Mouse (Mus musculus) gastrocnemius, postnatal 4 days (tissue): ENCODE data around the gene Dab2ip. TPM values are rescaled to one million over a fixed set of nuclear protein-coding genes. Genes with fewer than 3 reads are reported as not detected.

Experiments used
- total RNA-seq, 2 experiments: library from RNA; stranded (reverse); gene quantifications; 2 replicates each; pipeline ENCODE4 v1.2.3; 2021

The Dab2ip gene
- total RNA-seq, 2 experiments from 2014 or later = 72.7 to 80.4 TPM

Other genes with a start within 250 kb of the Dab2ip start
- gene Stom, start 221.3 kb upstream of the Dab2ip start, total RNA-seq = 10 to 100 TPM; 34.1 to 50.4 TPM
- not detected for gene 4930568D16Rik, start 190.5 kb upstream of the Dab2ip start, total RNA-seq
- gene 4930402F06Rik, start 161.1 kb upstream of the Dab2ip start, total RNA-seq = not detected
- 10 to 100 TPM; 21.0 to 25.4 TPM for gene Ggta1, start 95.0 kb upstream of the Dab2ip start, total RNA-seq